Mouse (Mus musculus): ENCODE measurements around the gene Tspan32.

Gene Tspan32

DNA sequence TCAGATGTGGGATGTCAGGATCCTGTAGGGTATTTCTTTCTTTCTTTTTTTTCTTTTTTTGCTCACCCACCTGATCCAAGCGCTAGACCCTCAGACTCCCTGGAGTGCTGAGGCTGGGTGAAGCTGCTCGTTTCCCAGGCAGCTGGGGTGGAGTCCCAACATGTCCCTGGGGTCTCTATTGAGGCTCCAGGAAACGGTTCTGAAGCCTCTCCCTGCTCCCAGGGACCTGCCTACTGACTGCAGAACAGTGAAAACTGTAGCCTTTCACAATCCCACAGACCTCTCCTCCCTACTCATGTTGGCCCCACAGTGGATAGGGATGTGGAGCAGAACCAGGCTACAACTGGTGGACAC, 49.7 kb downstream of the Tspan32 start:
- no peak for DNase-seq (ENCODE audit: low spot score in 2 of 2)

DNA sequence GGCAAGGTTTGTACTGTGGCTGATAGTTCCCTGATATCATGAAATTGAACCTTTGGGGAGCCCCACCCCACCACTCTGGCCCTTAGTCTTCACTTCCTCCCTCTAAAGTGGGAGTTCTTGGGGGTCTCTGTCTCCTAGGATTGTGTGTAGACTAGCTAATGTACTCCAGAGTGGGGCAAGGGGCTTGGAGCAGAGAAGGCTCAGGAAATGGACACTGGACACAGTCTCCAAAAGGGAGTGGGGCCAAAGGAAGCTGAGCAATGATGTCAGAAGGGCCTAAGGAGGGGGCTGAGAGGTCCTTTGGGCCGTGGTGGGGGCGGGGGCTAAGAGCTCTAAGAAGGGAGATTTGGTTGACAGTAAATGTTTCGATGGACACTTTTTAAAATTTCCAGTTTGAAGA, 50.2 kb downstream of the Tspan32 start:
- no peak for DNase-seq (ENCODE audit: low spot score in 2 of 2)

DNA sequence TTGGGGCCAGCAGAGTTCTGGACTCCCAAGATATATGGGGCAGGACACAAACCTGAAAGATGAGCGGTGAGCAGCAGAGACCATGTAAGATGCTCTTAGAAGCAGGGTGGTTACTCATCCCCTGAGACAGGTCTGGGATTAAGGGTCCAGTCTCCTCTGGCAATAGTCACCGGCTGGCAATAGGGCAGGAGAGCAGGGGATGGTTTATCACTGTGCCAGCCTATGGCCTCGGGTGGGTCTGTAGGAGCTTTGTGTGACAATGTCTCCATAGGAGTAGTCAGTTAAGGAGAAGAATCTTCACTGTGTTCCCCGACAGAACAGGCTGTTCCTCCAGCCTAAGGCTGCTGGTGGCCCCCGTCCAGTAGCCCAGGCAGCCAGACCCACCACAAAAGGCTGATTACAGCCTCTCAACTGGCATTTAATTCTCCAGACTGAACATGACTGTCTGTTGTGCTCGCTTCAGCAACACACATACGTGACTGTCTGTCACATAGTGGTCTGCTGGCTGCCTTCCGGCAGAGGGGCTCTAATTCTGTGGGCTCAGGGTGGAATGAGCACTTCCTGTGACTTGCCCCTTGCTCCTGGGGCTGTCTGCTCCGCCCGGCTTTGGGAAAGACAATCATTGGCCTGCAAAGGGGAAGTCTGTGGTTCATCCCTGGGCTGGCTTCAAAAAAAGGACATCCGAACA, 50.8 kb downstream of the Tspan32 start:
- DNase-seq (ENCODE audit: low spot score in 2 of 2), result no peak

DNA sequence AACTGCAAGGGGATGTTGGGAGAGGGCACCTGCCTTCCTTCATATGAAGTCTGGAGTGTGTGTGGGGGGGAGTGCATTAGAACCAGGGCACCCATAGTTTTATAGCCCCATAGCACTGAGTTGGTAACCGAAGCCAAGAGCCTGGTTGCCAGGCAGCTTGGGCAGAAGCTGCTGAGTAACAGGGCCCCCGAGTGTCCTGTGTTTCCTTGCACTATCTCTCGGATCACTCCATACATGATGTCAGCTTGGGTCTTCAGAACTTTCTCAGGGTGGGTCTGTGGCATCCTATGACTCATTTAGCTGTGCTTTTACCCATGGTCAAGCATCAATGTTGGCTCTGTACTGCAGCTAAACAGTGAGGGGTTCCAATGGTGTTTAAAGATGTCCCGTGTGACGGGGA, 52.2 kb downstream of the Tspan32 start:
- no peak for DNase-seq (ENCODE audit: low spot score in 2 of 2)

DNA sequence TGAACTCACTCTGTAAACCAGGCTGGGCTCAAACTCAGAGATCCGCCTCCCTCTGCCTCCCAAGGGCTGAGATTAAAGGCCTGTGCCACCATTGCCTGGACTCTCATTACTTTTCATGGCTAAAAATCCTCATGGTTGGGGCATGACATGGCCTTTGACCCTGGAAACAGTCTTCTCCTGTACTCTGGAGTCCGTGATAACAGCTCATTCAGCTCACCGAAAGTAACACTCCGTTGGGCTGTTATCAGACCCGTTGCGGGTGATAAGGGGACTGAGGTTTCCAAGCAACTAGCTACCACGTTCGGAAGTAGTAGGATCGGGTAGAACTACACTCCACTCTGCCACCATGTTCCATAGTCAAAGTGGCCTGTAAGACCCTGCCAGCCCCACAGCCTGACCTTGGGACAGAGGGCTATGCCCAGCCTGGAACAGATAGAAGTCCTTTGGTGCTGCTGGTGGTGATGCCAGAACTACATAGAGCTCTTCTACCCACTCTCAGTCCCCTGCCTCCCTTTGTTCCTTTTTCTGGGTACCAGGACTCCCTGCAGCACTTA, 52.9 kb downstream of the Tspan32 start:
- DNase-seq (ENCODE audit: low spot score in 2 of 2), result no peak

DNA sequence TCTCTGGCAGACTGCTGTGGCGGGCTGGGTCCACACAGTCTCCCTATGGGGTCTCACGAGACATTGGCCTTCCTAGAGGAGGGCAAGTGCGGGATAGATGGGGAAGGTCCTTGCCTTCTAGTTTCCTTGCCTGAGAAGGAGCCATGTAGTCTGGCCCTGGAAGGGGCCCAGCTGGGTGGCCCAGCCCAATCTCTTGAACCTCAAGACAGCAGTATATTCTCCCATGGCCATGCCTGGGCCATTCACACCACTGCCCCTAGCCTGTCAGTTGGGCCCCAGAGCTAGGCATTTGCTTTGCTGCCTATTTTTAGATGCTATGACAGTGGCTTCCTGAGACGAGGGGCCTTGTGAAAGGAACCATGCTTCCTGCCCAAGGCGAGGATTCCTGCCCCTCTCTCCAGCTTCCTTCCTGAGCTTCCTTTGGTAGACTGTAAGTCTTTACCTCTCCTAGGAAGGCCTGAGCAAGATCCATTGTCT, 53.4 kb downstream of the Tspan32 start:
- no peak for DNase-seq (ENCODE audit: low spot score in 2 of 2)

DNA sequence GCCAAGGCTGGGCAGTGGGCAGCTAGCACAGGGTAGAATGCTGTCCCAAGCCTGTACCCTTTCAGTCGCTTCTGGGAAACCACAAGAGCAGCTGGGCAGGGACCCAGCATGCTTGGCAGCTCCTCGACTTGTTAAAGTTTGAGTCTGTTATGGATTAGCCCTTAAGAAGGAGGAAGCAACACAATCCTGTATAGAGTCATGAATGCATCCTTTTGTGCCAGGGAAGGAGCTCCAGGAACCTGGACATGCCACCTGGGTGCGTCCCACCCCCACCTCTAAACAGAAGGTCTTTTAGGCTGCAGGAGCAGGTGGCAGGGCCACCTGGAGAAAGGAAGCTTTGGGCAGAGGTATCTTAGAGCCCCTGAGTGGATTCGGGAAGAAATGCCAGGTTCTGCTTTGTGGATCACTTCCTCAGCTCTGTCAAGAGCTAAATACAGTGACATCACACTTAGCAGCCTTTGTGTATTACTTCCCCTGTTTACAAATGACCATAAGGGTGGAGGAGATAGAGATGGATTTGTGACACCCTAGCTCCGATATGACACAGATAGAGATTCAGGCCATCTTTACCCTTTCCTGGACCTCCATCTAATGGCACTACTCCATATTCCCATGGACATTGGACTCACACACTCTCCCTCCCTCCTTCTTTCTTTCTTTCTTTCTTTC, 54.5 kb downstream of the Tspan32 start:
- DNase-seq (ENCODE audit: low spot score in 2 of 2), result no peak

DNA sequence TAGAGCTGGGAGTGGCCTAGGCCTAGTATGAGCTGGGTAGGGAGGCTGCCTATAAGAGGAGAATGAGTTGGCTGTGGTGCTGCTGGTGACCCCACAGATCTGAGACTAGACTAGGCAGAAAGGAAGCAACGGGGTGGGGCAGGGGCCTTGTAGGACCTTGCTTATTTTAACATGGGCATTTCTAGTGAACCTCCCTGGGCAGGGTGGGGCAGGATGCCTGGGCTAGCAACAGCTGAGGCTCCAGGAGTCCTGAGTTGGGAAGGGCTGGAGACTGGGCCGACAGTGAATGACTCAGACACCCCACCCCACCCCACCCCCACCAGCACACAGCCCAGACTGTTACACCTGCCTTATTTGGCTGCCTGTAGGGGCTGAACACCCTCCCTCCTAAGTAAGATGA, 57.9 kb downstream of the Tspan32 start:
- DNase-seq (ENCODE audit: low spot score in 2 of 2), result no peak

DNA sequence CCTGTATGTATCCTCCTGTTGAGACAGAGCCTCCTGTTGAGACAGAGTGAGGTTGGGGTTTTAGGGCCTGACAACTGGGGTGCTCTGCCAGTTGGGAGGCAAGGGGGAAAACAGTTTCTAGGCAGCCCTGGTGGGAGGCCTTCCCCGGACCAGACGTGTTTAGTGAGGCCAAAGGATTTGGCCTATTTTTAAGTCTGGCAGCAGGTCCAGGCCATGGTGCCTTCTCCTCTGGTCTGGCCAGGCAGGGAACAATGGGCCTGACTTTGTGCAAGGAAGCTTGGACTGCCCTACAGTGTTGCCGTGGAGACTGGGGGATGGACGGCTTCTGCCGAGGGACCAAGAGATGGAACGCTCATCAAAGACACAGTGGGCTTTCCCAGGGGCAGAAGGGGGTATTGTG, 59.4 kb downstream of the Tspan32 start:
- no peak for DNase-seq (ENCODE audit: low spot score in 2 of 2)

DNA sequence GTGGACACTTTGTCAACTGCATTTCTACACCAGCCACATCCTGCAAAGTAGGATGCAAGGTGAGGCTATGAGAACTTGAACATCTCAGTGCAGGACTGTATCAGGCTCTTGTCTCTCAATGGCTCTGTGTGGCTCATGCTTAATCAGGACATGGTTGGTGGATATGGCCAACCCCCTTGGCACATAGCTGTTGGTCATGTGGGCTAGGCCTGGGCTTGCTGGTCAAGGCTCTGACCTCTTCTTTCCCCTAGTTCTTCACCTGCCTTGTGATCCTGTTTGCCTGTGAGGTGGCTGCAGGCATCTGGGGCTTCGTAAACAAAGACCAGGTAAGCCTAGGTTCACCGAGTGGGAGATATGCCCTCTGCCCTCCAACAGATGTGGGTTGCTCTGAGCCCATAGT, 60.8 kb downstream of the Tspan32 start:
- DNase-seq (ENCODE audit: low spot score in 2 of 2), result no peak

DNA sequence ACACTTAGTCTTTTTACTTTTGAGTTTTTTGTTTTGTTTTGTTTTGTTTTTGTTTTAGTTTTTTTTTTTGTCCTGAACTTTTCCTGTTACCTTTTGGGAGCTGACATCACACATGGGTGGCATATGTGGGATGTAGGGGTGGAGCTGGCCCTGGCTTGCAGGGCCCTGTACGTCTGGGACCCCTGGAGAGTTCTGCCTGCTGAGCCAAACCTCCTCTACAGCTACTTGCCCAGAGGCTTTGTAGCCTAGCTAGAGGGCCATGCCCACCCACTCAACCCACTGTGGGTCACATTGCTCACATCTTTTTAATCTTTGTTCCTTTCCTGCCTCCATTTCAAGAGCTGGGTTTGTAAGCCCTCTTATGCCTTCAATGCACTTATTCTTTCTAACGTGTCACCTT, 62.6 kb downstream of the Tspan32 start:
- no peak for DNase-seq (ENCODE audit: low spot score in 2 of 2)

DNA sequence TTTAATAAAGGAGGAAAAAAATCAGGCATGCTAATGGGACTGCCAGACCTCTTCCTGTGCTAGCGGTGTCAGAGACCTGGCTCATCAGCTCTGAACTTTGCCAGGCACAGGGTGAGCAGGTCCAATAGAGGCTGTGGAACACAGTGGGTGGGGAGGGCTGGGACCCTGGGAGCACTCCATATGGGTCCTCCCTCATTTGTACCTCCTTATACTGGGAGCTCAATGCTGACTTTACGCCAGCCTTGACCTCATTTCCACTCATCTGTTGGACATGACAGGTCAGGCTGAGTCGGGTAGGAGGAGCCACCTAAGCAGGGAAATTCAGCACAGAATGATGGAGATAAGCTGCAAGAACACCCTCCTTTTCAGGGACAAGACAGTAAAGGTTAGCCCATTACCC, 63.1 kb downstream of the Tspan32 start:
- no peak for DNase-seq (ENCODE audit: low spot score in 2 of 2)

DNA sequence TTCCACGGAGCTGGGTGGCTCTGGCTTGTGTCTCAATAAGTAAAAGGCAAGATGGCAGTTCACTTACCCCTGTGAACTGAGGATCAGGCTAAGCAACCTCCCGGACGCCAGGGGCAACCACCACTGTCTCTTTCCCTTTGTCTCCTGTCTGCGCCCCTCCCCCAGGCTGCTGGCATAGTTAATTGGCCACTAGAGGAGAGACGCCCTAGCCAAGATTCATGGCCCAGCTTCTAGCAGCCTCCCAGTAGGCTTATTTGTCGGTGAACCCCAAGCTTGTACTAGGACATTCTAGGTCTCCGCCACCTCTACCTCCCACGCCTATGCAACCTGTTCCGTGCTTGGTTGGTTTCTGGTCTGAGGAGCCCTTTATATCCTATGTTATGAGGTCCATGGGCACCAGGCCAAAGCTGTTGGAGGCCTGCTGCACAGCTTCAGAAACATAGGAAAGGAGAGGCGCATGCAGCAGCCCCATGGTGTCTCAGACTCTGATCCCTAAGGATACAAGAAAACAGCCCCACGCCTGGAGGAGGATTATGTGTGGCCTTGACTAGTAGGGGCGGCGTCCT, 63.6 kb downstream of the Tspan32 start:
- DNase-seq (ENCODE audit: low spot score in 2 of 2), result peak in 1 of 2 experiments; percentile 45

DNA sequence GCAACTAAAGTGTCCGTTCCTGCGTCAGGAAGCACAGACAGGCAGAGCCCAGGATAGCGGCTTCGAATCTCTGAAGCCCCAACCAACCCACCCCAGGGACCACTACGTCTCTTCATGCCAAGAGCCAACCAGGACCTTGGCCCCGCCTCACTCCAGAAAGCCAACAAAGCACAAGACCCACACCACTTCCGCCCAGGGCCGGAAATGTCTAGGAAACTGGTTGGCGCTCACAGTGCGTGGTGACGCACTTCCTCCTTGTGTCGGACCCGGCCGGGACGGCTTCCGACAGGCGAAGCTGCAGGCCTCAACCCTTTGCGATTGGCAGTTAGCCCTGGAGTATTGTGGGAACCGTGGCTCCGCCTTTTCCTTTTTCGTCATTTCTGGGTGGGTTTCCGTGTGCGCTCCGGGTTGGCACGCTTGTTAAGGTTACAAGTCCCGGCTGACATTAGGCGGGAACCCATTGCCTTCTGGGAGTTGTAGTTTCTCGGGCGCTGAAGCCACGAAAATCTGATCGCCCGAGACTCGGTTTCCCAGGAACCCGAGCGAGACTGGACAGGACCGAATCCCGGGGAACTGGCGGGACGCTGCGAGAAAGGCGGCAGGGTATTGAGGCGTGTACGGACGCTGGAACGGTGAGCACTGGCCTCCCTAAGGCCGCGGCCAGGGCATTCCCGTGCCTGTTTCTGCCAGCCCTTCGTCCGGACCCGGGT, 64.2 kb downstream of the Tspan32 start, which contains the start of gene Tssc4:
Gene Tssc4, plus strand, starts transcription at position 368 of the 710 bp plus-strand sequence.
- DNase-seq (ENCODE audit: low spot score in 2 of 2), result peak; percentile 93 to 97

Data from thymus, postnatal 10 days (tissue).